Mouse (Mus musculus) MEL (cell line): Measurements from ENCODE around the gene Arpc3. TPM values are rescaled to one million over a fixed set of nuclear protein-coding genes. Genes with fewer than 3 reads are reported as not detected.

ENCODE experiments used
- DNase-seq: peaks from one replicate; pipeline ENCODE4 v3.0.0; 2011; ENCODE audit warnings: low read depth, low spot score
- H3K27ac ChIP-seq: 2 replicates; pipeline ENCODE4 v1.5.1; 2012; ENCODE audit warnings: low read depth, mild to moderate bottlenecking, control low read depth, low read length, moderate library complexity; ENCODE audit not compliant: control insufficient read depth
- H3K27me3 ChIP-seq, 2 experiments: fragments of 150-350 bp in 1 of 2; sonication (generic) in 1 of 2; 2 replicates each; pipeline ENCODE4 v1.6.1; 2012; ENCODE audit warnings: low read length in 2 of 2, mild to moderate bottlenecking in 2 of 2, improper control_type of control experiment in 1 of 2, moderate library complexity in 1 of 2; ENCODE audit not compliant: insufficient read depth in 2 of 2, control insufficient read depth in 1 of 2
- H3K36me3 ChIP-seq, 2 experiments: 2 replicates each; pipeline ENCODE4 v1.6.1; 2012 to 2014; ENCODE audit warnings: low read length in 2 of 2, improper control_type of control experiment in 1 of 2, inconsistent platforms in 1 of 2, mild to moderate bottlenecking in 1 of 2; ENCODE audit not compliant: insufficient read depth in 2 of 2, control insufficient read depth in 1 of 2
- H3K4me1 ChIP-seq, 2 experiments: fragments of 150-350 bp in 1 of 2; sonication (generic) in 1 of 2; 2 replicates each; pipeline ENCODE4 v1.6.1; 2012; ENCODE audit warnings: low read length in 2 of 2, improper control_type of control experiment in 1 of 2, mild to moderate bottlenecking in 1 of 2; ENCODE audit not compliant: insufficient read depth in 2 of 2, control insufficient read depth in 1 of 2
- H3K4me3 ChIP-seq, 2 experiments: fragments of 150-350 bp in 1 of 2; sonication (generic) in 1 of 2; 2 replicates each; pipeline ENCODE4 v1.5.1; 2012; ENCODE audit warnings: low read depth in 2 of 2, low read length in 2 of 2, mild to moderate bottlenecking in 2 of 2, moderate library complexity in 2 of 2, control low read depth in 1 of 2, improper control_type of control experiment in 1 of 2; ENCODE audit not compliant: control insufficient read depth in 1 of 2, insufficient read depth in 1 of 2
- H3K79me2 ChIP-seq: 2 replicates; pipeline ENCODE4 v1.6.1; 2012; ENCODE audit warnings: mild to moderate bottlenecking, low read length, moderate library complexity; ENCODE audit not compliant: control insufficient read depth, poor library complexity, insufficient read depth
- H3K9ac ChIP-seq: 2 replicates; pipeline ENCODE4 v1.6.1; 2012; ENCODE audit warnings: low read depth, mild to moderate bottlenecking, control low read depth, low read length, moderate library complexity; ENCODE audit not compliant: control insufficient read depth, poor library complexity, severe bottlenecking
- H3K9me3 ChIP-seq: fragments of 150-350 bp; sonication (generic); replicated peaks from 2 replicates; pipeline ENCODE4 v1.6.1; 2012; ENCODE audit warnings: mild to moderate bottlenecking, low read length, improper control_type of control experiment, moderate library complexity; ENCODE audit not compliant: insufficient read depth
- BHLHE40 ChIP-seq: IDR thresholded peaks from 2 replicates; pipeline ENCODE4 v1.6.1; 2012; ENCODE audit warnings: low read depth, mild to moderate bottlenecking, inconsistent platforms, low read length, improper control_type of control experiment, borderline replicate concordance
- CHD1 ChIP-seq: IDR thresholded peaks from 2 replicates; pipeline ENCODE4 v1.6.1; 2012; ENCODE audit warnings: low read depth, mild to moderate bottlenecking, inconsistent platforms, low read length, improper control_type of control experiment
- CHD2 ChIP-seq: IDR thresholded peaks from 2 replicates; pipeline ENCODE4 v1.6.1; 2011; ENCODE audit warnings: low read length, improper control_type of control experiment
- CTCF ChIP-seq, 3 experiments: IDR thresholded peaks in 2 of 3; conservative IDR thresholded peaks in 1 of 3; 2 replicates each; pipeline ENCODE4 v1.5.1; 2011 to 2012; ENCODE audit warnings: low read length in 3 of 3, low read depth in 2 of 3, mild to moderate bottlenecking in 2 of 3, improper control_type of control experiment in 1 of 3, inconsistent platforms in 1 of 3, mixed read lengths in 1 of 3, moderate library complexity in 1 of 3; ENCODE audit not compliant: control insufficient read depth in 1 of 3, insufficient read depth in 1 of 3, poor library complexity in 1 of 3, severe bottlenecking in 1 of 3
- E2F4 ChIP-seq: IDR thresholded peaks from 2 replicates; pipeline ENCODE4 v1.6.1; 2011; ENCODE audit warnings: low read depth, low read length, improper control_type of control experiment, borderline replicate concordance
- ETS1 ChIP-seq: IDR thresholded peaks from 2 replicates; pipeline ENCODE4 v1.6.1; 2012; ENCODE audit warnings: low read depth, mild to moderate bottlenecking, inconsistent platforms, low read length, improper control_type of control experiment, moderate library complexity
- GABPA ChIP-seq: IDR thresholded peaks from 2 replicates; pipeline ENCODE4 v1.6.1; 2012; ENCODE audit warnings: low read depth, mild to moderate bottlenecking, inconsistent platforms, low read length, improper control_type of control experiment, moderate library complexity
- HCFC1 ChIP-seq: IDR thresholded peaks from 2 replicates; pipeline ENCODE4 v1.6.1; 2012; ENCODE audit warnings: low read depth, mild to moderate bottlenecking, inconsistent platforms, low read length, improper control_type of control experiment, moderate library complexity
- MAFK ChIP-seq: IDR thresholded peaks from 2 replicates; pipeline ENCODE4 v1.6.1; 2011; ENCODE audit warnings: low read depth, mild to moderate bottlenecking, low read length, improper control_type of control experiment, borderline replicate concordance
- MAX ChIP-seq: IDR thresholded peaks from 2 replicates; pipeline ENCODE4 v1.6.1; 2011; ENCODE audit warnings: low read length, improper control_type of control experiment
- MAZ ChIP-seq: IDR thresholded peaks from 2 replicates; pipeline ENCODE4 v1.6.1; 2012; ENCODE audit warnings: low read depth, mild to moderate bottlenecking, inconsistent platforms, low read length, improper control_type of control experiment
- MEF2A ChIP-seq: IDR thresholded peaks from 2 replicates; pipeline ENCODE4 v1.6.1; 2014; ENCODE audit warnings: low read depth, mild to moderate bottlenecking, inconsistent platforms, low read length, improper control_type of control experiment; ENCODE audit not compliant: poor library complexity, insufficient replicate concordance, severe bottlenecking; ENCODE audit errors: extremely low read depth
- MYC ChIP-seq: IDR thresholded peaks from 2 replicates; pipeline ENCODE4 v1.6.1; 2011; ENCODE audit warnings: low read depth, mild to moderate bottlenecking, low read length, improper control_type of control experiment, moderate library complexity
- POLR2A ChIP-seq, 2 experiments: IDR thresholded peaks; 2 replicates each; pipeline ENCODE4 v1.6.1; 2011 to 2012; ENCODE audit warnings: low read length in 2 of 2, mild to moderate bottlenecking in 2 of 2, control low read depth in 1 of 2, improper control_type of control experiment in 1 of 2, low read depth in 1 of 2, moderate library complexity in 1 of 2; ENCODE audit not compliant: control insufficient read depth in 1 of 2, insufficient read depth in 1 of 2, poor library complexity in 1 of 2
- RAD21 ChIP-seq: IDR thresholded peaks from 2 replicates; pipeline ENCODE4 v1.6.1; 2011; ENCODE audit warnings: mild to moderate bottlenecking, low read depth, low read length, improper control_type of control experiment
- RCOR1 ChIP-seq: IDR thresholded peaks from 2 replicates; pipeline ENCODE4 v1.6.1; 2012; ENCODE audit warnings: low read depth, mild to moderate bottlenecking, inconsistent platforms, low read length, improper control_type of control experiment
- SIN3A ChIP-seq: IDR thresholded peaks from 2 replicates; pipeline ENCODE4 v1.6.1; 2012; ENCODE audit warnings: low read length, improper control_type of control experiment, inconsistent platforms
- SMC3 ChIP-seq: IDR thresholded peaks from 2 replicates; pipeline ENCODE4 v1.6.1; 2011; ENCODE audit warnings: low read depth, low read length, improper control_type of control experiment
- TBP ChIP-seq: IDR thresholded peaks from 2 replicates; pipeline ENCODE4 v1.8.0; 2011; ENCODE audit warnings: low read depth, low read length, improper control_type of control experiment
- TCF12 ChIP-seq: IDR thresholded peaks from 2 replicates; pipeline ENCODE4 v1.6.1; 2014; ENCODE audit warnings: low read depth, mild to moderate bottlenecking, inconsistent platforms, low read length, improper control_type of control experiment, moderate library complexity
- UBTF ChIP-seq: IDR thresholded peaks from 2 replicates; pipeline ENCODE4 v1.6.1; 2012; ENCODE audit warnings: low read depth, mild to moderate bottlenecking, inconsistent platforms, low read length, improper control_type of control experiment, moderate library complexity, borderline replicate concordance; ENCODE audit not compliant: insufficient read depth
- USF2 ChIP-seq, 2 experiments: IDR thresholded peaks; 2 replicates each; pipeline ENCODE4 v1.6.1; 2011 to 2012; ENCODE audit warnings: improper control_type of control experiment in 2 of 2, low read length in 2 of 2, borderline replicate concordance in 1 of 2, inconsistent platforms in 1 of 2, low read depth in 1 of 2, mild to moderate bottlenecking in 1 of 2; ENCODE audit not compliant: insufficient read depth in 1 of 2
- ZKSCAN1 ChIP-seq: IDR thresholded peaks from 2 replicates; pipeline ENCODE4 v1.6.1; 2012; ENCODE audit warnings: low read depth, mild to moderate bottlenecking, inconsistent platforms, low read length, improper control_type of control experiment, moderate library complexity
- polyA plus RNA-seq, 2 experiments: library from polyadenylated mRNA; stranded (reverse) in 1 of 2; unstranded in 1 of 2; fragments of >175 nt in 1 of 2; fragments of >200 nt in 1 of 2; gene quantifications; 2 replicates each; pipeline versions ENCODE4 v1.2.1 to v1.2.4; 2012; ENCODE audit warnings: low replicate concordance in 2 of 2, low read depth in 1 of 2; ENCODE audit not compliant: insufficient read length in 2 of 2, insufficient read depth in 1 of 2, missing spikeins in 1 of 2
- total RNA-seq: library from RNA; depleted of rRNA; stranded (reverse); fragments of 300-350 nt; gene quantifications from 2 replicates; pipeline ENCODE4 v1.2.3, GENCODE M21; 2012

Arpc3 gene
- total and polyA plus RNA-seq, 3 experiments = 365 to 1,109 (median 433) TPM

DNA sequence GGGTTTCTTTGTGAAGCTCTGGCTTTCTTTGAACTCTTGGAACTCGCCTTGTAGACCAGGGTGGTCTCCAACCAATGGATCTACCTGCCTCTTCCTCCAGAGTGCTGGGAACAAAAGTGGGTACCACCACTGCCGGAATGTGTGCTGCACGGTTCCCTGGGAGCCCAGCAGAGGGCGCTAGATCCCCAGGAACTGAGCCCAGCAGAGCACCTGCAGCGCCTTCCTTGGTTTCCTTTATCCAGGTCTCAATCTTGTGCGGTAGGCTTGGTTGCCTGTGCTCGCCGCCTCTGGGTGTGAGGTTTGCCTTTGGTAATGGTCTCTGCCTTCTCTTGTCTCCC, 9.6 kb downstream of the Arpc3 start:
- TF ChIP-seq UBTF (no peak), HCFC1 (no peak), ZKSCAN1 (no peak), CTCF (IDR thresholded peaks at IDR 0.05 in 2 of 3, conservative IDR thresholded peaks at IDR 0.05 in 1 of 3; ENCODE audit: control insufficient read depth in 1 of 3, insufficient read depth in 1 of 3, low read depth in 2 of 3, low read length in 3 of 3, poor library complexity in 1 of 3, severe bottlenecking in 1 of 3) (peak; percentile 82 to 94 (median 94)), RAD21 (peak; percentile 63), ETS1 (no peak), POLR2A (IDR thresholded peaks at IDR 0.05; ENCODE audit: control insufficient read depth in 1 of 2, insufficient read depth in 1 of 2, low read depth in 1 of 2, low read length in 2 of 2, poor library complexity in 1 of 2) (0 out of 4 replicates have a peak, but pooled peaks of 1 of the 2 experiments have one; percentile 23), MAFK (no peak), SIN3A (0 out of 2 replicates have a peak, but pooled peaks have one; percentile 18), SMC3 (peak; percentile 64)
- TF ChIP-seq, all 39 proteins: peak for 5
- H3K9ac ChIP-seq = no peak overlapping the region
- H3K4me3 ChIP-seq = no peak overlapping the region
- H3K79me2 ChIP-seq = peaks cover 11% of the 10 kb centered on the region
- H3K27ac ChIP-seq = no peak overlapping the region
- no peaks in the 10 kb centered on the region for H3K27me3 ChIP-seq
- H3K36me3 ChIP-seq = peaks cover 0 to 19% of the 10 kb centered on the region in 2 experiments; a peak in 2 of 4 replicates
- DNase-seq = peak; percentile 50
- H3K4me1 ChIP-seq = no peaks in the 10 kb centered on the region
- H3K9me3 ChIP-seq = no peaks in the 10 kb centered on the region

DNA sequence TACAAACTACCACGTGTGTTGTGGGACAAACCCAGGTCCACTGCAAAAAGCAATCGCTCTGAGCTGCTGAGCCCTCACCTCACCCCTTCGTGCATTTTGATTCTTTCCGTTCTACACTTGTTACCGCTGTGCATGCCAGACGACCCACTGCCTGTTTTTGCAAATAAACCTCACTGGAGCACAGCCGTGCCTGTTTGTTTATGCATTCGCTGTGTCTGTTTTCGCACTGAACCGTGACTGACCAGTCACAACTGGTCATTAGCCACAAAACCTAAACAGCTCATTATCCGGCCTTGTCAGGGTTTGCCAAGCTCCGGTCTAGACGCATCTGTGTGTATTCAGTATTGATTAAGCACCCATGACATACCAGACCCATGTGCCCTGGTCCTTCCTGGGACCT, 10.5 kb downstream of the Arpc3 start:
- H3K9ac ChIP-seq = no peak overlapping the region
- H3K4me3 ChIP-seq = no peak overlapping the region
- peaks cover 7% of the 10 kb centered on the region for H3K79me2 ChIP-seq
- H3K9me3 ChIP-seq = no peaks in the 10 kb centered on the region
- TF ChIP-seq BHLHE40 = no peak
- TF ChIP-seq TBP = no peak
- no peak for TF ChIP-seq MYC
- TF ChIP-seq E2F4 = no peak
- no peak for TF ChIP-seq ETS1
- no peak for TF ChIP-seq MEF2A
- TF ChIP-seq GABPA = no peak
- no peak for TF ChIP-seq CHD2
- TF ChIP-seq TCF12 = no peak
- TF ChIP-seq CHD1 = no peak
- TF ChIP-seq USF2 (IDR thresholded peaks at IDR 0.05; ENCODE audit: borderline replicate concordance in 1 of 2, insufficient read depth in 1 of 2, low read depth in 1 of 2, low read length in 2 of 2) = no peak
- no peak for TF ChIP-seq UBTF
- no peak for TF ChIP-seq RAD21
- no peak for TF ChIP-seq MAFK
- no peak for TF ChIP-seq MAZ
- TF ChIP-seq RCOR1 = no peak
- no peak for TF ChIP-seq MAX
- H3K36me3 ChIP-seq = peaks cover 0 to 20% of the 10 kb centered on the region in 2 experiments; a peak in 2 of 4 replicates
- no peak for DNase-seq
- no peak overlapping the region for H3K27ac ChIP-seq
- H3K4me1 ChIP-seq = no peaks in the 10 kb centered on the region
- no peaks in the 10 kb centered on the region for H3K27me3 ChIP-seq
